Mouse (Mus musculus): ENCODE data around the gene Lyrm4.

DNA sequence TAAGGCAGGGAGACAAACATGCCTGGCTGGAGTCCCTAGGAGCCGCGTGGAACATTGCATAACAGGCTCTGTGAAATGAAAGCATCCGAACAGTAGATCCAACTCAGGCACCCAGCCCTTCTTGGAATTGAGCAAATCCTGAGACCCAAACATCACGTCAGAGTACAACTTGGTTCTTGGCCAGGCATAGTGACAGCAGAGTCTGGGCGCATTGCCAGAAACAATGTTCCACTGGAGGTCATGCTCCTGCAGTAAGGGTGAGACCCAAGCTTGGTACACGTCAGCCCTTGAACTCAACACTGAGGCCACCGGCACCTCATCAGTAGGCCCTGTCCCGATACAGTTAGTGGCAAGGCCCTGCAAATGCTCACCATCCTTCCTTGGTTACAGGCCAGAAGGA is 123.3 kb downstream of the Lyrm4 start:
- no peak for TF ChIP-seq CTCF (conservative IDR thresholded peaks at IDR 0.05; ENCODE audit: low read length)
- TF ChIP-seq NANOG (IDR thresholded peaks at IDR 0.05; ENCODE audit: borderline replicate concordance, low read length) = no peak
- TF ChIP-seq POU5F1 (IDR thresholded peaks at IDR 0.05; ENCODE audit: borderline replicate concordance, low read length) = no peak
